Mouse (Mus musculus): ENCODE measurements around the gene Tars2. TPM values are rescaled to one million over a fixed set of nuclear protein-coding genes. Genes with fewer than 3 reads are reported as not detected.
A peak's percentile ranks its signal among the peaks of the same experiment; 100 is the strongest.

The Tars2 gene
- polyA plus RNA-seq, 1 experiment = 29.3 TPM

- Histone ChIP-seq H3K4me1 (ENCODE audit: control insufficient read depth, insufficient read depth, low read length) (0 out of 2 replicates have a peak, but pooled peaks cover 4% of the 10 kb centered on the region), H3K27ac (ENCODE audit: insufficient read depth, low read depth, low read length) (no peak overlapping the region), H3K36me3 (ENCODE audit: control insufficient read depth, insufficient read depth, low read length) (no peaks in the 10 kb centered on the region), H3K27me3 (replicated peaks; ENCODE audit: control insufficient read depth, insufficient read depth, low read length) (no peaks in the 10 kb centered on the region), H3K4me3 (ENCODE audit: insufficient read depth, low read depth, low read length) (no peak overlapping the region)
- peak; percentile 27 for DNase-seq
- no peak for TF ChIP-seq POLR2A (IDR thresholded peaks at IDR 0.05; ENCODE audit: low read depth, low read length)
- TF ChIP-seq CTCF (conservative IDR thresholded peaks at IDR 0.05; ENCODE audit: insufficient read depth, insufficient read length, low read depth, low read length) = no peak
- 87% methylated on average over 12 of the region's 12 CpGs for WGBS
These were observed 24.8 kb downstream of the Tars2 start for GRCm38 (mm10) chr3:95735071-95735670.

DNA sequence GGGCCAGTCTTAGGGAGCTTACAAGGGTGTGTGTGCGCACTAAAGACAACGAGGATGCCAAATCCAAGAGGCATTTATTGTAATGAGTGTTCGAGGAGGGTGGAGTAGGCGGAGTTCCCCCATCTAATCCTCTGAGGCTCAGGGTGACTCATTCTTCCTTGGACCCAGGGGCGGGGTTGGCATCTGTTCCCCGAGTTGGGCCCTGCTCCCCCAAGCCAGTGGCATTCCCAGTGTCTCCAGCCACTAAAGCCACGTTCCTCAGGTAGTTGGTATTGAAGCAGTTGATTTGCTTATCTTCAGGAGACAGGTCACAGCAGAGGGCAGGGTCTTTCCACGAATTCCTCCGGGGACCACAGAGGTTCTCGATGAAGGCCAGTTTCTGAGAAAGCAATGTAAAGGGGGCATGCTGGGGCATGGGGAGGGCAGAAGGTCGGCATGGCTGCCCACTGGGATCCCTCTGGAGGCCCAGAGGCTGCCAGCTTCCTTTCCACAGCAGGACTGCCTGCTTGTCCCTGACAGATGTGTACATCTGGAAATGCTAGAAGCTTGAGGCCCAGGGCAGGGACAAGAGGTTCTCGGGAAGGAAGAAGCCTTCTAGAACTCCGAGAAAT, 25.8 kb downstream of the Tars2 start:
- Histone ChIP-seq H3K36me3 (ENCODE audit: control insufficient read depth, insufficient read depth, low read length) (no peaks in the 10 kb centered on the region), H3K27ac (ENCODE audit: insufficient read depth, low read depth, low read length) (no peak overlapping the region), H3K27me3 (replicated peaks; ENCODE audit: control insufficient read depth, insufficient read depth, low read length) (no peaks in the 10 kb centered on the region), H3K4me1 (ENCODE audit: control insufficient read depth, insufficient read depth, low read length) (0 out of 2 replicates have a peak, but pooled peaks cover 4% of the 10 kb centered on the region), H3K4me3 (ENCODE audit: insufficient read depth, low read depth, low read length) (no peak overlapping the region)
- WGBS = 83% methylated on average over 13 of the region's 13 CpGs
- TF ChIP-seq CTCF (conservative IDR thresholded peaks at IDR 0.05; ENCODE audit: insufficient read depth, insufficient read length, low read depth, low read length) (no peak), POLR2A (IDR thresholded peaks at IDR 0.05; ENCODE audit: low read depth, low read length) (no peak)
- no peak for DNase-seq

DNA sequence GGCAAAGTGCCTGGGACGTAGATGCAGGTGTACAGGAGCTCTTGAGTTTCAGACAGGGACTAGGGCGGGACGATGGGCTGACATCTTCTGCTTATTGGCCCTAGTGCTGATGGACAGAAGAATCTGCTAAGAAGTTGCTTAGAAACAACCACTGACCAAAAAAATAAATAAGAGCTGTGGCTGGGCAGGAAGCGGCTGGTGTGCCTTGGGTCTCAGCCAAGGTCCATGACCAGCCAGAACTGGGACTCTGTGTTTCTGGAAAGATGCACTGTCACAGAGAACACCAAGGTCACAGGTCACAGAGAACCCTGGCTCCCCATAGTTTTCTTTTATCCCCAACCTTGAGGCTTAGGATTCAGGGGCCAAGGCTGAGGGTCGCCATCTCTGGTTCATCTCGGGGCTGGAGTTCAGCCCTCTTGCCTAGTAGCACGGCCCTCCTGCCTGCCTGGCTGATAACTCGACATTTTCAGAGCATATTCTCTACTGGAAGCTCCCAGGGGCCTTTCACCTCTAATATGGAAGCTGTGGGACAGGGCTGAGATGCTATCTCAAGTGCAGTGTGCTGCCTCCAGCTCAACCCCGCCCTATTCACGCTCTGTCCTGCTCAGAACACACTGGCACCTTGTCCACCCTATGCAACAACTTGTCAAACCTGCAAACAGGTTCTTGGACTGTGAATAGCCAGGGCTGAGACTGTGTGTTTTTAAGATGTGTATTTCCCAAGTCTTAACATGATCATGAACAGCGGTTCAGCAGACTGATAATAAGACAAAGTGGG, 27.1 kb downstream of the Tars2 start:
- peak overlapping the region; percentile 8 for H3K27ac ChIP-seq (ENCODE audit: insufficient read depth, low read depth, low read length)
- no peak for TF ChIP-seq POLR2A (IDR thresholded peaks at IDR 0.05; ENCODE audit: low read depth, low read length)
- no peak for TF ChIP-seq CTCF (conservative IDR thresholded peaks at IDR 0.05; ENCODE audit: insufficient read depth, insufficient read length, low read depth, low read length)
- peak; percentile 75 for DNase-seq
- 0 out of 2 replicates have a peak, but pooled peaks cover 4% of the 10 kb centered on the region for H3K4me1 ChIP-seq (ENCODE audit: control insufficient read depth, insufficient read depth, low read length)
- 72% methylated on average over 11 of the region's 11 CpGs for WGBS
- H3K36me3 ChIP-seq (ENCODE audit: control insufficient read depth, insufficient read depth, low read length) = no peaks in the 10 kb centered on the region
- H3K4me3 ChIP-seq (ENCODE audit: insufficient read depth, low read depth, low read length) = no peak overlapping the region
- no peaks in the 10 kb centered on the region for H3K27me3 ChIP-seq (replicated peaks; ENCODE audit: control insufficient read depth, insufficient read depth, low read length)

DNA sequence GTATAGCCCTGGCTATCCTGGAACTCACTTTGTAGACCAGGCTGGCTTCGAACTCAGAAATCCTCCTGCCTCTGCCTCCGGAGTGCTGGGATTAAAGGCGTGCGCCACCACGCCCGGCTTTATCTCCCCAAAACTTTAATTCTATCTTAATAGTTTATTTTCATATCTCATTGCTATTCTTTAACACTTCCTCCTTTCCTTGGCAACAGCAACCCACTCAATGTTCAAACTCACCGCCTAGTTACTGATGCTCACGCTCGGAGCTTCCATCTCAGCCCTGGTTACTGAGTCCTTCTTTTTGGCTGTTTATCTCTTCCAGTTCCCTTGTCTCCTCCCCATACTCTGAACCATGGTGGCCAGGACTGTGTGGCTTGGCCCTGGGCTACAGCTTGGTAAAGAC, 27.7 kb downstream of the Tars2 start:
- Histone ChIP-seq H3K27ac (ENCODE audit: insufficient read depth, low read depth, low read length) (peak overlapping the region; percentile 8; the same call in 1 of the 2 replicates), H3K4me1 (ENCODE audit: control insufficient read depth, insufficient read depth, low read length) (0 out of 2 replicates have a peak, but pooled peaks cover 4% of the 10 kb centered on the region), H3K4me3 (ENCODE audit: insufficient read depth, low read depth, low read length) (no peak overlapping the region), H3K27me3 (replicated peaks; ENCODE audit: control insufficient read depth, insufficient read depth, low read length) (no peaks in the 10 kb centered on the region), H3K36me3 (ENCODE audit: control insufficient read depth, insufficient read depth, low read length) (no peaks in the 10 kb centered on the region)
- WGBS = 94% methylated on average over 9 of the region's 9 CpGs
- DNase-seq = no peak
- TF ChIP-seq CTCF (conservative IDR thresholded peaks at IDR 0.05; ENCODE audit: insufficient read depth, insufficient read length, low read depth, low read length) (no peak), POLR2A (IDR thresholded peaks at IDR 0.05; ENCODE audit: low read depth, low read length) (no peak)

GRCm38 (mm10) chr3:95731802-95732201, 28.2 kb downstream of the Tars2 start:
- Histone ChIP-seq H3K27me3 (replicated peaks; ENCODE audit: control insufficient read depth, insufficient read depth, low read length) (no peaks in the 10 kb centered on the region), H3K27ac (ENCODE audit: insufficient read depth, low read depth, low read length) (no peak overlapping the region), H3K36me3 (ENCODE audit: control insufficient read depth, insufficient read depth, low read length) (no peaks in the 10 kb centered on the region), H3K4me1 (ENCODE audit: control insufficient read depth, insufficient read depth, low read length) (0 out of 2 replicates have a peak, but pooled peaks cover 4% of the 10 kb centered on the region), H3K4me3 (ENCODE audit: insufficient read depth, low read depth, low read length) (no peak overlapping the region)
- DNase-seq = no peak
- TF ChIP-seq POLR2A (IDR thresholded peaks at IDR 0.05; ENCODE audit: low read depth, low read length) = no peak
- no peak for TF ChIP-seq CTCF (conservative IDR thresholded peaks at IDR 0.05; ENCODE audit: insufficient read depth, insufficient read length, low read depth, low read length)
- WGBS = 90% methylated on average over 4 of the region's 4 CpGs

GRCm38 (mm10) chr3:95730431-95730830, 29.6 kb downstream of the Tars2 start:
- WGBS = 88% methylated on average over 7 of the region's 7 CpGs
- Histone ChIP-seq H3K36me3 (ENCODE audit: control insufficient read depth, insufficient read depth, low read length) (no peaks in the 10 kb centered on the region), H3K27me3 (replicated peaks; ENCODE audit: control insufficient read depth, insufficient read depth, low read length) (no peaks in the 10 kb centered on the region), H3K4me3 (ENCODE audit: insufficient read depth, low read depth, low read length) (no peak overlapping the region), H3K27ac (ENCODE audit: insufficient read depth, low read depth, low read length) (no peak overlapping the region), H3K4me1 (ENCODE audit: control insufficient read depth, insufficient read depth, low read length) (0 out of 2 replicates have a peak, but pooled peaks cover 4% of the 10 kb centered on the region)
- TF ChIP-seq CTCF (conservative IDR thresholded peaks at IDR 0.05; ENCODE audit: insufficient read depth, insufficient read length, low read depth, low read length) = no peak
- TF ChIP-seq POLR2A (IDR thresholded peaks at IDR 0.05; ENCODE audit: low read depth, low read length) = no peak
- no peak for DNase-seq

DNA sequence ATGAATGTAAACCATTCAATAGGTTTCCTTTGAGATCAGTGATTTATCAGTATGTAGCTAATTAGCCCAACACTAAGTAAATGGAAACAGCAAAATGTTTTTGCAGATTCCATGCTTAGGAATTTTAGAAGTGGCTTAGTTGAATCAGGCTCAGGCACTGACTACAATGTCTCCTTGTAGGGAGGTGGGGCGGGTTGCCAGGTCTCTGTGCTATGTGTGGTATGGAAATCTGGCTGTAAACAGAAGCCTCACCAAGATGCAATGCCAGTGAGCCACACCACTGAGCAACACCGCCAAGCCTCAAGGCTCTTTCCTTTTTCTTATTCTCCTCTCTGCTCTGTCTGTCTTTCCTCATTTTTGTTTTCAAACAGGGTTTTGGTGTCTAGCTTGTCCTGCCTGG, 31.1 kb downstream of the Tars2 start:
- H3K27me3 ChIP-seq (replicated peaks; ENCODE audit: control insufficient read depth, insufficient read depth, low read length) = no peaks in the 10 kb centered on the region
- TF ChIP-seq CTCF (conservative IDR thresholded peaks at IDR 0.05; ENCODE audit: insufficient read depth, insufficient read length, low read depth, low read length) (no peak), POLR2A (IDR thresholded peaks at IDR 0.05; ENCODE audit: low read depth, low read length) (no peak)
- H3K27ac ChIP-seq (ENCODE audit: insufficient read depth, low read depth, low read length) = no peak overlapping the region
- DNase-seq = no peak
- WGBS = 93% methylated on average over 2 of the region's 2 CpGs
- 0 out of 2 replicates have a peak, but pooled peaks cover 4% of the 10 kb centered on the region for H3K4me1 ChIP-seq (ENCODE audit: control insufficient read depth, insufficient read depth, low read length)
- no peak overlapping the region for H3K4me3 ChIP-seq (ENCODE audit: insufficient read depth, low read depth, low read length)
- no peaks in the 10 kb centered on the region for H3K36me3 ChIP-seq (ENCODE audit: control insufficient read depth, insufficient read depth, low read length)

Measured in kidney, adult 2 months (tissue).